Mouse (Mus musculus): ENCODE data around the gene Rcsd1. TPM values are rescaled to one million over a fixed set of nuclear protein-coding genes. Genes with fewer than 3 reads are reported as not detected.

Gene Rcsd1
- total RNA-seq, 4 experiments from 2014 or later: 5.5 to 8.2 (median 7.3) TPM

- DNase-seq (ENCODE audit: low spot score in 2 of 2): no peak
Observed at GRCm38 (mm10) chr1:165629975-165630374, 79.6 kb downstream of the Rcsd1 start.

GRCm38 (mm10) chr1:165628603-165629002 is 81.0 kb downstream of the Rcsd1 start:
- no peak for DNase-seq (ENCODE audit: low spot score in 2 of 2)

GRCm38 (mm10) chr1:165625896-165626295 is 83.7 kb downstream of the Rcsd1 start:
- no peak for DNase-seq (ENCODE audit: low spot score in 2 of 2)

DNA sequence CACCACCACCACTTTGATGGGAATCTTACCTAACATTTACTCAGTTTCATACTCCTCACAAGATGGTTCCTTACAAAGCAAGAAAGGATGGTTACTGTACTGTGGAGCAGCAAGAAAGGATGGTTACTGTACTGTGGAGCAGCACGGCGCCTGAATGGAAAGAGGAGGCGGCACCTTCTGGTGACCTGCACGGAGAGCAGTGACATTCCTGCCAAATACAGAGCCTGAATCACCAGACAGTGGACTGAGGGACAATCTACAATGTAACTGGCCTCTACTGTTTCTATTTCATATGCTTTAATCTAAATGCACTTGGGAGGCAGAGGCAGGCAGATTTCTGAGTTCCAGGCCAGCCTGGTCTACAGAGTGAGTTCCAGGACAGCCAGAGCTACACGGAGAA is 84.5 kb downstream of the Rcsd1 start:
- no peak for DNase-seq (ENCODE audit: low spot score in 2 of 2)

- no peak for DNase-seq (ENCODE audit: low spot score in 2 of 2)
Observed at GRCm38 (mm10) chr1:165618201-165618624, 91.3 kb downstream of the Rcsd1 start.

DNA sequence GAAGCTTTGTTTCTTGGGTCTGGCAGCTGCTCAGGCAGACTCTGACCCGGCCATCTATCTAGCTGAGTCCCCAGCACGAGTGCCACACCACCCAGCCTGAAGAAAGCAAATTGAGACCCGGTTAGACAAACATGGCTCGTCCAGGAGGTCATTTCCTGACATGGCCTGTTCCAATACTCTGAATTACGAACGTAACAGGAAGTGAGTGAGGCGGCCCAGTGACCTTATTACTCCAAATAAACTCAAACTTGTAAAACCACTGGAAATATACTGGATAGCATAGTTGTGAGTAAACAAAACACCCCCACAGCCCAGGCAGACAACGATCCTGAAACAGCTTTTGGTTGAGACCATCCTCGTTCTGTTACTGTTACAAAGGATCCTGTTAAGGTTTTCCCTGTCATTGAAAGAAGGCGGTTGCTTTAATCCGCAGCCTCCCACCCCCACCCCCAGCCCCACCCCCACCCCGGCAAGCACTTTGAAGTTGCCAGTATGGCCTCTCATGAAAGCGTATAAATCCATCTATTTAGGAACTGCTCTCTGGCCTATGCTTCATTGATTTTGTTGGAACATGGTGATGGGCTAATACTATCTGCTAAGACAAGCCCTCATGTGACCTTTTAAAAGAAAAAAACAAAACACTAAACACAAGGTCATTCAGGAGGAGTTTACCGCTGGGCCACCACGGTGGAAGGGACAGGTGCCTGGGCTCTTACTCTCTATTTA is 92.2 kb downstream of the Rcsd1 start:
- DNase-seq (ENCODE audit: low spot score in 2 of 2): no peak

GRCm38 (mm10) chr1:165616652-165617051 is 92.9 kb downstream of the Rcsd1 start:
- no peak for DNase-seq (ENCODE audit: low spot score in 2 of 2)

DNA sequence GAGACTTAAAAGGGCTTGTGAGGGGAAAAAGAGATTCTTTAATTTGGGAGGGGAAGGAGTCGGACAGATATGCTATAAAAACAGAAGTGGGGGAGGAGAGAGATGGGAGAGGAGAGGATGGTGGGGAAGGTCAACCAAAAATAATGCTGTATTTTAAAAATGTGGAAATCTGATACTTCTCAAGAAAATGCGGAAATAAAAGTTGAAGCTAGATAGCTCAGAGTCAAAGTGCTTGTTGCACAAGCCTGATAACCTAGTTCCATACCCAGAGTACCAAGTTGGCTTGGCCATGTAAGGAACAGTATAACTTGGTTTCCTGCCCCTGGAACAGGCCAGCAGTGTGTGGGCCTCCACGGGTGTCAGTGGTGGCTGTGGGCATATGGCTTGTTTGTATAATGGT is 94.8 kb downstream of the Rcsd1 start:
- DNase-seq (ENCODE audit: low spot score in 2 of 2): no peak

DNA sequence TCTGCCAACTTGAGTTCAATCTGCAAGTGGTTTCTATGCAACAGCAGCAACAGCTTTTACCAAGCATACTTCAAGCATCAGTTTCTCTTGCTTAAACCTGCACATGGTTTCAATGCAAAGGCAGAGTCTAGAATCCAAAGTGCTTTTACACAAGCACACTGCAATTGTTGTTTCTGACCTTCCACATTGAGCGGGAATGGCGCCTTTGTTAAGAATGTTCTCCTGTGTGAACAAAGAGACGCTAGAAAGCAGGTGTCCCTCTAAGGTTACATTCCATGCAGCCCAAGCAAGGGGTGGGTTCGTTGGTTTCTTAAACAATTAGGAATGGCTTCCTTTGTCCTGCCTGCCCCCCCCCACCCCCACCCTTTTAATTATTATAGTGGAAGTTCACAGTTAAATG is 95.6 kb downstream of the Rcsd1 start:
- no peak for DNase-seq (ENCODE audit: low spot score in 2 of 2)

DNA sequence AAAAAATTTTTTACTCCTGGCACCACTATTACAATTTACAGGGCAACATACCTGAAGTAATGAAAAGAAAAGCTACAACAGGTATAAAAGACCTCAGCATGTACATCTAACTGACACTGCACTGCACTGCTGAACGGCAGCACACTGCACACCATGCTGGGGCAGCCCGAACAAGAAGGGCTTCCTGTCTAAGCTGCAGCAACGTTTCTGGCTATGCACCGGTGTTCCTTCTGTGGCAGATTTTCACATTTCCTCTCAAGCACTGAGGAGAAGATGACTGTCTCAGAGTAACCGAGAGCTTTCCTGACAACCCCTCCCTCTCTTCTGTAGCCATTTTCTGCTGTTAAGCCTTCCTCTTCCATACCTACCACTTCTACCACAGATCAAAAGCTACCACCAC is 96.8 kb downstream of the Rcsd1 start:
- DNase-seq (ENCODE audit: low spot score in 2 of 2): no peak

GRCm38 (mm10) chr1:165610321-165610999 is 99.1 kb downstream of the Rcsd1 start:
- no peak for DNase-seq (ENCODE audit: low spot score in 2 of 2)

- no peak for DNase-seq (ENCODE audit: low spot score in 2 of 2)
Observed at GRCm38 (mm10) chr1:165609495-165610320, 99.8 kb downstream of the Rcsd1 start.

DNA sequence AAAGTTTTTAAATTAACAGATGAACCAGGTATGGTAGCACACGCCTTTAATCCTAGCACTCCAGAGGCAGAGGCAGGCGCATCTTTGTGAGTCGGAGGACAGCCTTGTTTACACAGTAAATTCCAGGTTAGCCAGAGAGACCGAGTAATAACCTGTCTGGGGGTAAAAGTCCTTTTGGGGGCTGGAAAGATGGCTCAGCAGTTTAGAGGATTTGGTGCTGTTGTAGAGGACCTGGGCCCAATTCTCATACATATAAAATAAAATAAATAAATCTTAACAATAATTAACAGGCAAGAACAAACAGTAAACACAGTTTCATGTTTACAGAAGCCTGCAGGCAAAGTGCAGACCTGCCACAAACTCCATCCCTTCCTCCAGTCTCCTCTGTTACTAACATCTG is 100.7 kb downstream of the Rcsd1 start:
- no peak for DNase-seq (ENCODE audit: low spot score in 2 of 2)

DNA sequence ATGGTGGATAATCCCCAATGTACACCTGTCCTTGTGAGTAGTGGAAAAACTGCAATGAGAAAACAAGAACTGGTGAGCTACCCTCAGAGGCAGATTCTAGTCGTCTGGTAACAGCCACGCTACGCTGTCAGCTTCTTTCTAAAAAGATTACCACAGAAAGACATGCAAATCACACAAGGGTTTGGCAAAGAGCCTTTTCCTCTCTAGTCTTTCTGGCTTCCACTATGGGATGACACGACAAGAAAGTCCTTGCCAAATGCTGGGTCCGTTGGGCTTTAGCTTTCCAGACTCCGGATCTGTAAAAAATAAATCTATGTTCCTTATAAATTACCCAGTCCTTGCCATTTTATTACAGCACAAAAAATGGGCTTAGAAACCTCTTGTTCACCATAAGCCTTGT is 103.8 kb downstream of the Rcsd1 start:
- DNase-seq (ENCODE audit: low spot score in 2 of 2): no peak

DNA sequence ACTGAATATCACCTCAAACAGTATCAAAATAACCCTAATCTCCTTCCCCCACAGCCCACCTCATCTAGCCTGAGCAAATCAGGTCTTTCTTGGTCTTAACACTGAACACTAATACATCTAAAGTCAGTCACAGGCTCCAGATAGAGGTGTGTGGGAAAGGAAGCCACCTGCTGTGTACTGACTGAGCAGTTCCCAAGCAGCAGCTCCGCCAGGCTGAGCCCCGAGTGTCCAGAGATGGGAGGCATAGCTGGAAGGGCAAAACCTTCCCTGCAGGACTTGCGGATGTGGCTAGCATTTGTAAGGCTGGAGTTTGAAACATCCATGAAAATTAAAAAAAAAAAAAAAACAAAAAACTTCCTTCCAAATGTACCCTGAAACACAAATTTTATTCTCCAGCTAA is 104.4 kb downstream of the Rcsd1 start:
- no peak for DNase-seq (ENCODE audit: low spot score in 2 of 2)

DNA sequence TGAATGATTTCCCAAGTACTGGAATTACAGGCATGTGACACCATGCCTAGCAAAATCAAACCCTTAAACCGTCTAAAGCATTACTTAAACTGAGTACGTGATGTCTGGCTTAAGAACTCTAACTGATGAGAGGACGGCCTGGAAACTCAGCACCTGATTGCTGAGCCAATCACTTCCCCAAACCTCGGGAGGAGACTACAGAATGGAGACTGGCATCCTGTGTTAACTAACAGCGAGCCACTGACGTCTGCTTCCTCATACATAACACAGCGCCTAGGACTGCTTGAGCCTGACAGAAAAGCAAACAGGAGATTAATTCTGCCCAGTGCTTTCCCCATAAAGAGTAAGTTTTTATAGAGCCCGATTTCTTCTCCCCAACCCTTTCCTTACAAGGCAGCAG is 105.4 kb downstream of the Rcsd1 start:
- no peak for DNase-seq (ENCODE audit: low spot score in 2 of 2)

DNA sequence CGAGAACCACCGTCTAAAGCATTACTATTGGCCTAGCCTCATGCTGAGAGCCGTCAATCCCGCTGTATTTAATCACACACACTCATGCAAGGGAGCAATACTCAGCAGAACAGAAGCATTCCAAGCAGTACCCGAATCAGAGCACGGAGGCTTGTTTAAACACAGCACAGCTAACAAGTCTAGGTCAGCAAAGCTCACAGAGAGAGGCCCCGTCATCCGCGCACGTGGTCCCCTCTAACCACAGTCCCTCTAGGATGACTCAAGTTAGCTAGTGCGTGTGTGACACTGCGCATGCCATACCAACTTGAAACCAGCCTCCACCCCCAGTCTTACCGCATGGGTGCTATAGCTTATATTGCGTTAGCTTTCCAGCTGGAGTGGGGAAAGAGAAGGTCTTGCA is 106.3 kb downstream of the Rcsd1 start:
- no peak for DNase-seq (ENCODE audit: low spot score in 2 of 2)

DNA sequence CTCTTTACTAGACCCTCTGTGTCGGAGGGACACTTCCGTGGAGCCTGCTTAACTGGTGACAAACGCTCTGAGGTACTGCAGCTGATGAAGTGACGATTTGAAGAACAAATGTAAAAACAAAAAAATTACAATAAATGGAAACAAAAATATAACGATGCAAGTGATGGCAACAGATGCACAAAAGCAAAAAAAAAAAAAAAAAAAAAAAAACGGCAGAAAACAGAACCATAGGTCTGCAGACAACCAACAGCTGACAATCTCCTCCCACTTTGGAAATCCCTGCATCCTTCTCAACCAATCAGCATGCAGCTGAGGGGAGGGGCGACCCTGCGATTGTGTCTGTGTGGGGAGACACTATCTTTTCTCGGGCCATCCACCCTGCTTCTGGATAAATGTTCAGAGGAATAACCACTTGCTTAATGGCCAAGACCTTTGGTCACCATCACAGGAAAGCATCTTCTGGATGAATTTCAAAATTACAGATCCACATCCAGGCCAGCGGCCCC is 107.7 kb downstream of the Rcsd1 start:
- DNase-seq (ENCODE audit: low spot score in 2 of 2): no peak
